Mouse (Mus musculus): ENCODE results near the gene March7. TPM values are rescaled to one million over a fixed set of nuclear protein-coding genes. Genes with fewer than 3 reads are reported as not detected.

The March7 gene
- polyA plus RNA-seq, 1 experiment from 2014 or later = 84.4 TPM

DNA sequence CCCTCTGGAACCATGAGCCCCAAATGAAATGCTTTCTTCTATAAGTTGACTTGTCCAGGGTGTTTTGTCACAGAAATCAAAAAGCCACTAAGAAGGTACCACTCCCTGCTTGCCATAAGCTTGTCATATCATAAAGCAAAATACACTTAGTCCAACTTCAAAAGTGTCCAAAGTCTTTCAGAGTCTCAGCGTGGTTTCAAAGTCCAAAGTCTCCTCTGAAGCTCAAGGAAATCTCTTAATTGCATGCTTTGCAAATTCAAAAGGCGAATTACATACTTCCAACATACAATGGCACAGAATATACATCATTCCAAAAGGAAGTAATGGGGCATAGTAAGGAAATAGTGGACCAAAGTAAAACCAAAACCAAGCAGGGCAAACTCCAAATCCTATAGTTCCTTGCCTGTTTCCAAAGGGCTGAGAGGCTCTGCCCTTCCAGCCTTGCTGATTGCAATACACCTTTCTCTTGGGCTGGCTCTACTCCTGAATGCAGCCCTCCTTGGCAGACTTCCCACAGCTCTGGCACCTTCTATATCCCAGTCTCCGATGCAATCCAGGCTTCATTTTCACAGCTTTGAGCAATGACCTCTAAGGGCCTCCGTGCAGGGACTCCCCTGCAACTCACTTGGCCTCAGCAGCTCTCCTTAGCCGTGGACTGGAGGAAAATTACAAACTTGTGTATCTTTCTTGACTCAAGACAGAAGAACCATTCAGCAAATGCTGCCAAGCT, 51.1 kb downstream of the March7 start:
- Histone ChIP-seq H3K36me3 (ENCODE audit: control insufficient read depth, insufficient read depth, low read length) (no peaks in the 10 kb centered on the region), H3K27ac (ENCODE audit: low read depth, low read length) (no peak overlapping the region), H3K9ac (ENCODE audit: low read depth, low read length) (no peak overlapping the region), H3K4me3 (ENCODE audit: low read length) (no peak overlapping the region), H3K4me1 (ENCODE audit: control insufficient read depth, insufficient read depth, low read depth, low read length) (no peaks in the 10 kb centered on the region), H3K9me3 (ENCODE audit: control insufficient read depth, low read length) (no peaks in the 10 kb centered on the region), H3K4me2 (ENCODE audit: low read length) (no peak overlapping the region), H3K27me3 (replicated peaks; ENCODE audit: control insufficient read depth, insufficient read depth, low read length) (no peaks in the 10 kb centered on the region)
- WGBS = 82% methylated on average over 5 of the region's 5 CpGs
- ATAC-seq = no peak

DNA sequence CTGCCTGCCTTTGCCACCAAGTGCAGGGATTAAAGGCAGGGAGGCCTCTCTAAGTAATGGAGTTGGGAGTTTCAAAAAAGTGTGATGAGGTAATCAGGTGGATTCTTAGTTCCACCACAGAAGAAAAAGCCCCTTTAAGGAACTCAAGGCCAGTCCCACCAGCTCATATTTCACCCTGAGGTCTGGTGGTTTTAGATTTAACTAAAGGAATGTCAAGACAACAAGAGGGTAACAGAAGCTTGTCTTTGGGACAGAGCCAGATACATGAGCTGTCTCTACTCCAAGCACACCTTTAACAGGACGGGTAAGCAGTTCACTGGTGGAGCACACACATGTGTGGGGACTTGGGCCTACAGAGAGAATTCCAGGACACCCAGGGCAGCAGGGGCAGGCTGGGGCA, 57.9 kb downstream of the March7 start:
- no peak overlapping the region for H3K4me3 ChIP-seq (ENCODE audit: low read length)
- no peaks in the 10 kb centered on the region for H3K27me3 ChIP-seq (replicated peaks; ENCODE audit: control insufficient read depth, insufficient read depth, low read length)
- no peaks in the 10 kb centered on the region for H3K4me1 ChIP-seq (ENCODE audit: control insufficient read depth, insufficient read depth, low read depth, low read length)
- no peaks in the 10 kb centered on the region for H3K36me3 ChIP-seq (ENCODE audit: control insufficient read depth, insufficient read depth, low read length)
- no peak overlapping the region for H3K4me2 ChIP-seq (ENCODE audit: low read length)
- 62% methylated on average over 1 of the region's 1 CpGs for WGBS
- ATAC-seq = no peak
- H3K9ac ChIP-seq (ENCODE audit: low read depth, low read length) = no peak overlapping the region
- no peaks in the 10 kb centered on the region for H3K9me3 ChIP-seq (ENCODE audit: control insufficient read depth, low read length)
- no peak overlapping the region for H3K27ac ChIP-seq (ENCODE audit: low read depth, low read length)

DNA sequence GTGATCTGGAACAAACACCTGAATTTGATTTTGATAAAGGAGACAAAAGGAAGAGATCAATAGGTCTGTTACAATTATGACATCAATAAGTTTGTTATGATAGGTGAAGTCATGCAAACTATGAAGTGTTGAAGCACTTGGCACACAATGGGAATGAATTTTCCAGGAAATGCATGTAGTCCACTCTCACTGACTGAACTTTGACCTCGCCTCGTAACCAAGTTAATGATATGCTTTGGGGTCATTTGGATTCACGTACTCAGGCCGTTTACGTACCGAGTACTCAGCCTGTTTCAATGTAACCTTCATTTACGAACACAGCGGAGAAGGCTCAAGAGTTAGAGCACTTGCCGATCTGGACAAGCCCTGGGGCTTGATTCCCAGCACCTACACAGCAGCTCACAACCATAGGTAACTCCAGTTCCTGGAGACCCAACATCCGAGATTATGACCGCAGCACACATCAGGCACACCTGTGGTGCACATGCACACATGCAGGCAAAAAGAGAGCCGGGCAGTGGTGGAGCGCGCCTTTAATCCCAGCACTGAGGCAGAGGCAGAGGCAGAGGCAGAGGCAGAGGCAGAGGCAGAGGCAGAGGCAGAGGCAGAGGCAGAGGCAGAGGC, 60.3 kb downstream of the March7 start:
- Histone ChIP-seq H3K4me3 (ENCODE audit: low read length) (no peak overlapping the region), H3K9me3 (ENCODE audit: control insufficient read depth, low read length) (no peaks in the 10 kb centered on the region), H3K4me1 (ENCODE audit: control insufficient read depth, insufficient read depth, low read depth, low read length) (no peaks in the 10 kb centered on the region), H3K4me2 (ENCODE audit: low read length) (no peak overlapping the region), H3K27ac (ENCODE audit: low read depth, low read length) (no peak overlapping the region), H3K27me3 (replicated peaks; ENCODE audit: control insufficient read depth, insufficient read depth, low read length) (no peaks in the 10 kb centered on the region), H3K36me3 (ENCODE audit: control insufficient read depth, insufficient read depth, low read length) (no peaks in the 10 kb centered on the region), H3K9ac (ENCODE audit: low read depth, low read length) (no peak overlapping the region)
- no peak for ATAC-seq
- 95% methylated on average over 14 of the region's 14 CpGs for WGBS

GRCm38 (mm10) chr2:60278627-60279026, 68.9 kb downstream of the March7 start:
- Histone ChIP-seq H3K9ac (ENCODE audit: low read depth, low read length) (no peak overlapping the region), H3K36me3 (ENCODE audit: control insufficient read depth, insufficient read depth, low read length) (no peaks in the 10 kb centered on the region), H3K4me3 (ENCODE audit: low read length) (no peak overlapping the region), H3K27ac (ENCODE audit: low read depth, low read length) (no peak overlapping the region), H3K4me1 (ENCODE audit: control insufficient read depth, insufficient read depth, low read depth, low read length) (peaks cover 3% of the 10 kb centered on the region; the same call in 1 of the 2 replicates), H3K27me3 (replicated peaks; ENCODE audit: control insufficient read depth, insufficient read depth, low read length) (no peaks in the 10 kb centered on the region), H3K4me2 (ENCODE audit: low read length) (no peak overlapping the region), H3K9me3 (ENCODE audit: control insufficient read depth, low read length) (no peaks in the 10 kb centered on the region)
- 98% methylated on average over 4 of the region's 4 CpGs for WGBS
- no peak for ATAC-seq

DNA sequence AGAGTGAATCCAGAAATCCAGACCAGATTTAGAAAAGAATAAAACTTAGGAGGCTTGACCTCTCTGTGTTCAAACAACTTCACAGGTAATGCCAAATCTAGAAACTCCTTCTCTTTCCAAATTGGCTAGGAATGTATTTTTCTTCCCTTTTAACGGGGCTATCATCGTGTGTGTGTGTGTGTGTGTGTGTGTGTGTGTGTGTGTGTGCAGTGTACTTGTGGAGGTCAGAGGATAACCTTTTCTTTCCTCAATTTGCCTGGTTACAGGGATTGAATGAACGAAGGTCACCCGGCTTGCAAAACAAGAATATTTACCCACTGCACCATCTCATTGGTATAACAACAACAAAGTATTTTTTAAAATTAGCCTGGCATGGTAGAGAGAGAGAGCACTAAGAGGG, 72.9 kb downstream of the March7 start:
- H3K9me3 ChIP-seq (ENCODE audit: control insufficient read depth, low read length) = no peaks in the 10 kb centered on the region
- WGBS = 76% methylated on average over 4 of the region's 4 CpGs

GRCm38 (mm10) chr2:60283208-60283750, 73.6 kb downstream of the March7 start:
- peak overlapping the region; percentile 98 for H3K4me2 ChIP-seq (ENCODE audit: low read length)
- H3K27me3 ChIP-seq (replicated peaks; ENCODE audit: control insufficient read depth, insufficient read depth, low read length) = no peaks in the 10 kb centered on the region
- WGBS = 8% methylated on average over 9 of the region's 9 CpGs
- peak overlapping the region; percentile 70 for H3K9ac ChIP-seq (ENCODE audit: low read depth, low read length)
- H3K4me1 ChIP-seq (ENCODE audit: control insufficient read depth, insufficient read depth, low read depth, low read length) = peaks cover 8% of the 10 kb centered on the region; the same call in 1 of the 2 replicates
- no peaks in the 10 kb centered on the region for H3K36me3 ChIP-seq (ENCODE audit: control insufficient read depth, insufficient read depth, low read length)
- H3K9me3 ChIP-seq (ENCODE audit: control insufficient read depth, low read length) = no peaks in the 10 kb centered on the region
- peak overlapping the region; percentile 54 for H3K4me3 ChIP-seq (ENCODE audit: low read length)
- no peak for ATAC-seq
- no peak overlapping the region for H3K27ac ChIP-seq (ENCODE audit: low read depth, low read length)

More for the DNA sequence above, 72.9 kb downstream of the March7 start:
- H3K4me1 ChIP-seq (ENCODE audit: control insufficient read depth, insufficient read depth, low read depth, low read length) = peaks cover 8% of the 10 kb centered on the region; the same call in 1 of the 2 replicates
- no peak overlapping the region for H3K9ac ChIP-seq (ENCODE audit: low read depth, low read length)
- no peak overlapping the region for H3K4me3 ChIP-seq (ENCODE audit: low read length)
- no peaks in the 10 kb centered on the region for H3K27me3 ChIP-seq (replicated peaks; ENCODE audit: control insufficient read depth, insufficient read depth, low read length)
- no peak overlapping the region for H3K4me2 ChIP-seq (ENCODE audit: low read length)
- ATAC-seq = no peak
- no peaks in the 10 kb centered on the region for H3K36me3 ChIP-seq (ENCODE audit: control insufficient read depth, insufficient read depth, low read length)
- H3K27ac ChIP-seq (ENCODE audit: low read depth, low read length) = no peak overlapping the region

DNA sequence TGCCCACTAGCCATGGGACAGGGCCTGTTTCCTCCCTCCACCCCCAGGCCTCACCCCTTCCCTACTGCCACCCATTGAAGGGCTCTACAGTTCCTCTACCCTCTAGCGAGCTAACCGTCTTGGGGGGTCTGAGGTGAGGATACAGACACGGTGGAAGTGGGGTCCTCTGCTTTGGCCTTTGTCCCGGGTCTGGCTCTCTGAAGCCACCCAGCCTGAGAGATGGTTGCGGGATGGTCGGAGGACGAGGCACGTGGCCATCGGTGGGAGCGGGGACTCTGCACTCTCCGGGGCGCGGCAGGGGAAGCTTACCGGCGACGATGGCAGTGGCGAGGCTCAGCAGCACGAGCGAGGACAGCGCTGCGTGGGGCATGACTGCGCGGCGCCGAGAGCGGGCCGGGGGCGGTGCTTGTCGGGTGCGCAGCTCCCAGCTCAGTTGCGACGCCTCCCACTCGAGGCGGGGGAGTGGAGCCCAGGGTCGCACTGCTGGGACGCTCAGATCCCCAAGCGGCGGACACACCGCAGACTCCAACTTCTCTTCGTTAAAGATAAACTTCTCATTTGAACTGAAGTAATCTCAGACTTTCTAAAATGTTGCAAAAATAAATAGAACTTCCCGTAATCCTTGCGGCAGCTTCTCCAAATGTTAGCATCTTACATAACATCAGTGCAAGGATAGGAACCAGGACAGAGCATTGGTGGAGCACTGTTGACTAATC, 74.2 kb downstream of the March7 start:
- ATAC-seq = peak; percentile 89

GRCm38 (mm10) chr2:60284467-60284821, 74.8 kb downstream of the March7 start, which contains the start of gene Cd302:
Cd302 (minus strand) TSS chr2:60284488.
- no peaks in the 10 kb centered on the region for H3K27me3 ChIP-seq (replicated peaks; ENCODE audit: control insufficient read depth, insufficient read depth, low read length)
- peak within 1 kb of the TSS; percentile 98 for H3K4me2 ChIP-seq (ENCODE audit: low read length)
- peak within 1 kb of the TSS; percentile 70 for H3K9ac ChIP-seq (ENCODE audit: low read depth, low read length)
- H3K4me1 ChIP-seq (ENCODE audit: control insufficient read depth, insufficient read depth, low read depth, low read length) = peaks cover 8% of the 10 kb centered on the region; the same call in 1 of the 2 replicates
- H3K27ac ChIP-seq (ENCODE audit: low read depth, low read length) = no peak within 1 kb of the TSS
- no peak for ATAC-seq
- 56% methylated on average over 4 of the region's 4 CpGs for WGBS
- no peaks in the 10 kb centered on the region for H3K36me3 ChIP-seq (ENCODE audit: control insufficient read depth, insufficient read depth, low read length)
- H3K4me3 ChIP-seq (ENCODE audit: low read length) = peak within 1 kb of the TSS; percentile 54
- H3K9me3 ChIP-seq (ENCODE audit: control insufficient read depth, low read length) = no peaks in the 10 kb centered on the region

More for the DNA sequence above, 74.2 kb downstream of the March7 start:
- H3K4me2 ChIP-seq (ENCODE audit: low read length) = peak overlapping the region; percentile 98
- H3K27me3 ChIP-seq (replicated peaks; ENCODE audit: control insufficient read depth, insufficient read depth, low read length) = no peaks in the 10 kb centered on the region
- H3K4me3 ChIP-seq (ENCODE audit: low read length) = peak overlapping the region; percentile 54
- H3K27ac ChIP-seq (ENCODE audit: low read depth, low read length) = no peak overlapping the region
- no peaks in the 10 kb centered on the region for H3K36me3 ChIP-seq (ENCODE audit: control insufficient read depth, insufficient read depth, low read length)
- H3K9me3 ChIP-seq (ENCODE audit: control insufficient read depth, low read length) = no peaks in the 10 kb centered on the region
- H3K4me1 ChIP-seq (ENCODE audit: control insufficient read depth, insufficient read depth, low read depth, low read length) = peaks cover 8% of the 10 kb centered on the region; the same call in 1 of the 2 replicates
- 1% methylated on average over 36 of the region's 42 CpGs for WGBS
- H3K9ac ChIP-seq (ENCODE audit: low read depth, low read length) = peak overlapping the region; percentile 70

Measured in hindbrain, embryonic 16.5 days (tissue).